Mouse (Mus musculus) heart, embryonic 11.5 days (tissue): ENCODE data around the gene Mcpt4. TPM values are rescaled to one million over a fixed set of nuclear protein-coding genes. Genes with fewer than 3 reads are reported as not detected.
"Not testable (repeated sequence)": the region's sequence is repeated elsewhere in the genome, so short reads cannot be mapped to it uniquely, and the experiment has no call there.

Experiments
- ATAC-seq: fragments of 200-750 bp; cut with Nextera tagmentation; replicated peaks from 2 replicates; pipeline ENCODE4 v1.8.0; 2017; ENCODE audit warnings: moderate library complexity; ENCODE audit not compliant: insufficient number of reproducible peaks, low FRiP score, low TSS enrichment
- H3K27ac ChIP-seq: fragments of 300-500 bp; sonication (generic); 2 replicates; pipeline ENCODE4 v1.5.1; 2014; ENCODE audit warnings: mild to moderate bottlenecking, low read depth, low read length
- H3K27me3 ChIP-seq: fragments of 300-500 bp; sonication (generic); 2 replicates; pipeline ENCODE4 v1.6.1; 2014; ENCODE audit warnings: mild to moderate bottlenecking, low read length, mixed read lengths; ENCODE audit not compliant: control insufficient read depth, insufficient read depth
- H3K36me3 ChIP-seq: fragments of 300-500 bp; sonication (generic); 2 replicates; pipeline ENCODE4 v1.6.1; 2014; ENCODE audit warnings: mild to moderate bottlenecking, low read length, moderate library complexity, mixed read lengths; ENCODE audit not compliant: control insufficient read depth, insufficient read depth
- H3K4me1 ChIP-seq: fragments of 300-500 bp; sonication (generic); 2 replicates; pipeline ENCODE4 v1.6.1; 2014; ENCODE audit warnings: low read length; ENCODE audit not compliant: control insufficient read depth, insufficient read depth
- H3K4me2 ChIP-seq: fragments of 300-500 bp; sonication (generic); 2 replicates; pipeline ENCODE4 v1.6.1; 2014; ENCODE audit warnings: mild to moderate bottlenecking, moderate library complexity
- H3K4me3 ChIP-seq: fragments of 300-500 bp; sonication (generic); 2 replicates; pipeline ENCODE4 v1.5.1; 2014; ENCODE audit warnings: low read depth, low read length
- H3K9ac ChIP-seq: fragments of 300-500 bp; sonication (generic); 2 replicates; pipeline ENCODE4 v1.6.1; 2014; ENCODE audit warnings: mild to moderate bottlenecking, low read depth, low read length, moderate library complexity
- H3K9me3 ChIP-seq: fragments of 300-500 bp; sonication (generic); replicated peaks from 2 replicates; pipeline ENCODE4 v1.6.1; 2016; ENCODE audit warnings: low read length; ENCODE audit not compliant: control insufficient read depth
- WGBS: fragments of 180-500 bp; shearing (Covaris S2); extraction: QIAGEN DNeasy Blood & Tissue Kit; methylation state at CpG from one replicate; pipeline ENCODE4 v1.1.7; 2014; ENCODE audit not compliant: insufficient replicate concordance; 5-methylcytosine and 5-hydroxymethylcytosine counted together
- polyA plus RNA-seq: library from polyadenylated mRNA; unstranded; fragments of >200 nt; fragmentation: Nextera tagmentation; extraction: Ambion mirVana; gene quantifications from 2 replicates; pipeline ENCODE4 v1.2.1, GENCODE M21; 2014

Mcpt4 gene
- polyA plus RNA-seq, result not detected in 2 replicates

GRCm38 (mm10) chr14:56062213-56062612 is at the start of gene Mcpt4:
Gene Mcpt4, minus strand, starts transcription at chr14:56062313.
- H3K4me1 ChIP-seq, ATAC-seq, H3K4me3 ChIP-seq, H3K9me3 ChIP-seq, H3K4me2 ChIP-seq, H3K36me3 ChIP-seq, H3K9ac ChIP-seq, H3K27me3 ChIP-seq, H3K27ac ChIP-seq: not testable (repeated sequence)
- WGBS, result 50% methylated on average over 3 of the region's 3 CpGs

- no peak for ATAC-seq
- H3K4me1 ChIP-seq, result no peaks in the 10 kb centered on the region
- no peak overlapping the region for H3K4me3 ChIP-seq
- no peaks in the 10 kb centered on the region for H3K36me3 ChIP-seq
- H3K9ac ChIP-seq, result no peak overlapping the region
- no peaks in the 10 kb centered on the region for H3K9me3 ChIP-seq
- H3K27me3 ChIP-seq, result no peaks in the 10 kb centered on the region
- H3K4me2 ChIP-seq, result no peak overlapping the region
- H3K27ac ChIP-seq, result no peak overlapping the region
- WGBS, result 68% methylated on average over 13 of the region's 13 CpGs
Observed at GRCm38 (mm10) chr14:56105447-56106180, 43.5 kb upstream of the Mcpt4 start.

- H3K27me3 ChIP-seq, result no peaks in the 10 kb centered on the region
- no peak overlapping the region for H3K4me3 ChIP-seq
- H3K4me1 ChIP-seq, result no peaks in the 10 kb centered on the region
- no peaks in the 10 kb centered on the region for H3K9me3 ChIP-seq
- no peak overlapping the region for H3K4me2 ChIP-seq
- no peak overlapping the region for H3K9ac ChIP-seq
- WGBS, result 70% methylated on average over 5 of the region's 5 CpGs
- H3K27ac ChIP-seq, result no peak overlapping the region
- no peaks in the 10 kb centered on the region for H3K36me3 ChIP-seq
- ATAC-seq, result no peak
Observed at GRCm38 (mm10) chr14:56105016-56105415, 42.9 kb upstream of the Mcpt4 start.

GRCm38 (mm10) chr14:56103452-56103851 is 41.3 kb upstream of the Mcpt4 start:
- no peak overlapping the region for H3K27ac ChIP-seq
- H3K4me3 ChIP-seq, result no peak overlapping the region
- no peaks in the 10 kb centered on the region for H3K27me3 ChIP-seq
- WGBS, result 71% methylated on average over 3 of the region's 3 CpGs
- no peak for ATAC-seq
- no peaks in the 10 kb centered on the region for H3K36me3 ChIP-seq
- no peaks in the 10 kb centered on the region for H3K9me3 ChIP-seq
- no peak overlapping the region for H3K4me2 ChIP-seq
- H3K9ac ChIP-seq, result no peak overlapping the region
- H3K4me1 ChIP-seq, result no peaks in the 10 kb centered on the region

GRCm38 (mm10) chr14:56102386-56102785 is 40.3 kb upstream of the Mcpt4 start, which contains the start of gene Ctsg:
Gene Ctsg, minus strand, starts transcription at chr14:56102574.
- Histone ChIP-seq H3K27ac (no peak within 1 kb of the TSS), H3K27me3 (no peaks in the 10 kb centered on the region), H3K4me1 (peaks cover 5% of the 10 kb centered on the region; the same call in 1 of the 2 replicates), H3K36me3 (no peaks in the 10 kb centered on the region), H3K4me2 (no peak within 1 kb of the TSS), H3K9me3 (no peaks in the 10 kb centered on the region), H3K9ac (no peak within 1 kb of the TSS), H3K4me3 (no peak within 1 kb of the TSS)
- no peak for ATAC-seq
- 62% methylated on average over 10 of the region's 10 CpGs for WGBS

GRCm38 (mm10) chr14:56098940-56099339 is 36.8 kb upstream of the Mcpt4 start:
- Histone ChIP-seq H3K27ac (no peak overlapping the region), H3K4me3 (no peak overlapping the region), H3K9ac (no peak overlapping the region), H3K4me1 (peaks cover 5% of the 10 kb centered on the region), H3K36me3 (no peaks in the 10 kb centered on the region), H3K9me3 (no peaks in the 10 kb centered on the region), H3K27me3 (no peaks in the 10 kb centered on the region), H3K4me2 (no peak overlapping the region)
- 69% methylated on average over 4 of the region's 4 CpGs for whole genome bisulfite sequencing
- ATAC-seq, result no peak

GRCm38 (mm10) chr14:56097597-56097996 is 35.5 kb upstream of the Mcpt4 start:
- peak; percentile 42; the same call in 1 of the 2 replicates for ATAC-seq
- no peaks in the 10 kb centered on the region for H3K27me3 ChIP-seq
- H3K9me3 ChIP-seq, result no peaks in the 10 kb centered on the region
- H3K4me1 ChIP-seq, result peaks cover 5% of the 10 kb centered on the region
- H3K4me2 ChIP-seq, result no peak overlapping the region
- no peak overlapping the region; the same call in 1 of the 2 replicates for H3K27ac ChIP-seq
- H3K9ac ChIP-seq, result no peak overlapping the region
- no peak overlapping the region for H3K4me3 ChIP-seq
- 31% methylated on average over 1 of the region's 1 CpGs for WGBS
- H3K36me3 ChIP-seq, result no peaks in the 10 kb centered on the region

- no peaks in the 10 kb centered on the region for H3K27me3 ChIP-seq
- no peaks in the 10 kb centered on the region for H3K9me3 ChIP-seq
- WGBS, result 70% methylated on average over 2 of the region's 2 CpGs
- no peak overlapping the region for H3K4me2 ChIP-seq
- H3K9ac ChIP-seq, result no peak overlapping the region
- H3K36me3 ChIP-seq, result no peaks in the 10 kb centered on the region
- no peak overlapping the region for H3K27ac ChIP-seq
- no peak overlapping the region for H3K4me3 ChIP-seq
- peaks cover 5% of the 10 kb centered on the region for H3K4me1 ChIP-seq
- no peak for ATAC-seq
Observed at GRCm38 (mm10) chr14:56093353-56093752, 31.2 kb upstream of the Mcpt4 start.

GRCm38 (mm10) chr14:56086711-56087110 is 24.6 kb upstream of the Mcpt4 start:
- Histone ChIP-seq H3K4me1 (no peaks in the 10 kb centered on the region), H3K27me3 (no peaks in the 10 kb centered on the region), H3K36me3 (no peaks in the 10 kb centered on the region), H3K4me2 (no peak overlapping the region), H3K4me3 (no peak overlapping the region), H3K27ac (no peak overlapping the region), H3K9ac (no peak overlapping the region), H3K9me3 (no peaks in the 10 kb centered on the region)
- WGBS, result 63% methylated on average over 3 of the region's 3 CpGs
- no peak for ATAC-seq
